Mouse (Mus musculus): ENCODE results near the gene Git1. TPM values are rescaled to one million over a fixed set of nuclear protein-coding genes. Genes with fewer than 3 reads are reported as not detected.

Git1 gene
- polyA plus RNA-seq, 1 experiment from 2014 or later = 14.1 TPM

DNA sequence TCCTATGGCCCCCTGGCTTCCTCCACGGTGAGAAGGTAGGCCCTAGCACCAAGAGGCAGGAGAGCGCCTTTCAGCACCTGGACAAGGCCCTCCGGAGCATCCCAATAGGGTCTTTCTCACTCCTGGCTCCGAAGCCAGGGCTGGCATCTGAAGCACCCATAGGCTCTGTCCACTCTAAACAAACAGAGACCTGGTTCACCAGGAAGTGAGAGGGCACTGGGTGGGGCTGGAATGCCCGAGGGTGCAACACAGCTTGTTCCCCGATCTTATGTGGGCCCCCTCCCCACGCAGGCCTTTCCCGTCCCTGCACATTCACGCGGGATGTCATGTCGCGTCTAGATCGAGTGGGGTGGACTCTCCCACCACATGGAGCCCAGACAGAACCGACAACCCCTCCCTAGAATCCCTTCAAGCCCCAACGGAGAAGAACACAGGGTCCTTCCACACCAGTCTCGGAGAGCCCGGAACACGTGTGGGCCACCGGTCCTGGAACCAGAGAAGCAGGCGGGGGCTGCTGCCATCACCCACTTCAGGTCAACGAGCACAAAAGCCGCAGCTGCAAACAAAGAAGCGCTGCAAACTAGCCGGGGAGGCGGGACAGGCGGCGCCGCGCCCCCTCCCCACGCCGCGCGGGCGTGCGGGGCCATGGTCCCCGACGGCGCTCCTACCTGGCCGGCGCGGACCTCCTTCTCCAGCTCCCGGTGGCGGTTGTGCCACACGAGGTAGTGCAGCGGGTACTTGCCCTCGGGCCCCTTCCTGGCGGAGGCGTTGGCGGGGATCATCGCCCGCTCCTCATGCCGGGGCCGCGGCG is 4.4 kb upstream of the Git1 start:
- Histone ChIP-seq H3K9me3 (ENCODE audit: control insufficient read depth, low read length) (no peaks in the 10 kb centered on the region), H3K27ac (ENCODE audit: low read depth, low read length) (no peak overlapping the region), H3K9ac (ENCODE audit: low read depth, low read length) (peak overlapping the region; percentile 79), H3K36me3 (ENCODE audit: control insufficient read depth, insufficient read depth, low read length) (no peaks in the 10 kb centered on the region), H3K4me3 (ENCODE audit: low read depth, low read length) (peak overlapping the region; percentile 89), H3K4me2 (peak overlapping the region; percentile 98), H3K27me3 (replicated peaks; ENCODE audit: control insufficient read depth, insufficient read depth, low read length) (no peaks in the 10 kb centered on the region), H3K4me1 (replicated peaks; ENCODE audit: control insufficient read depth, insufficient read depth, low read length) (peaks cover 33% of the 10 kb centered on the region)
- 4% methylated on average over 55 of the region's 55 CpGs for WGBS
- no peak for ATAC-seq (replicated peaks; ENCODE audit: low FRiP score)
- no peak for DNase-seq (ENCODE audit: low spot score)

DNA sequence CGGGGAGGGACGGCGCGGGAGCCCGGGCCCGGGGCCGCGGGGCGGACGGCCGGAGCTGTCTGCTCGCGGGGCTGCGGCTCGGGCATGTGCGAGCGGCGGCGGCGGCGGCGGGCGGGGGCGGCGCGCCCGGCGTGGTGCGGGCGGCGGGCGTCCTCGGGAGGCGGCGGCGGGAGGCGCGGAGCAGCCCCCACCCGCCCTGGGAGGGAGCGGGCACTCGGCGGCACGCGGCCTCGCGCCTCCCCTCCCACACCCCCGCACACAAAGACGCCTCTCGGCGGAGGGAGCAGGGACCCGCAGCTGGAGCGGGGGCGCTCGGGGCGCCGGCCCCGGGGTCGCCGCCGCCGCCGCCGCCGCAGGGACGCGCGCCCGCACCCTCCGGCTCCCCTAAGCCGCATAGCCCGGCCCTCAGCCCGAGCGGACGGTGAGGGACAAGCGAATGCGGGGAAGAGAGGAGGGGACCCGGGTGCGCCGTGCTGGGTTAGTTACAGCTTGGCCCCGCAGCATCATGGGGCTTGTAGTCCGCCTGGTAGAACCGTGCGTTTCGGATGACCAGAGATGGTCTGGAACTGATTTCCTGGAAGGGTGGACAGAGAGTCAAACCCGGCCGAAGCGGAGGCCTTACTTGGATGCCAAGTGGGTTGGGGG is 3.6 kb upstream of the Git1 start, which contains the start of gene Ankrd13b:
Ankrd13b (minus strand) TSS at position 88 of the 645 bp plus-strand sequence.
- H3K9me3 ChIP-seq (ENCODE audit: control insufficient read depth, low read length) = no peaks in the 10 kb centered on the region
- no peaks in the 10 kb centered on the region for H3K27me3 ChIP-seq (replicated peaks; ENCODE audit: control insufficient read depth, insufficient read depth, low read length)
- no peaks in the 10 kb centered on the region for H3K36me3 ChIP-seq (ENCODE audit: control insufficient read depth, insufficient read depth, low read length)
- under 1% methylated on average over 50 of the region's 87 CpGs for WGBS
- H3K27ac ChIP-seq (ENCODE audit: low read depth, low read length) = no peak within 1 kb of the TSS
- DNase-seq (ENCODE audit: low spot score) (no peak), ATAC-seq (replicated peaks; ENCODE audit: low FRiP score) (no peak)
- peak within 1 kb of the TSS; percentile 79 for H3K9ac ChIP-seq (ENCODE audit: low read depth, low read length)
- peak within 1 kb of the TSS; percentile 89 for H3K4me3 ChIP-seq (ENCODE audit: low read depth, low read length)
- H3K4me2 ChIP-seq = peak within 1 kb of the TSS; percentile 98
- H3K4me1 ChIP-seq (replicated peaks; ENCODE audit: control insufficient read depth, insufficient read depth, low read length) = peaks cover 41% of the 10 kb centered on the region

DNA sequence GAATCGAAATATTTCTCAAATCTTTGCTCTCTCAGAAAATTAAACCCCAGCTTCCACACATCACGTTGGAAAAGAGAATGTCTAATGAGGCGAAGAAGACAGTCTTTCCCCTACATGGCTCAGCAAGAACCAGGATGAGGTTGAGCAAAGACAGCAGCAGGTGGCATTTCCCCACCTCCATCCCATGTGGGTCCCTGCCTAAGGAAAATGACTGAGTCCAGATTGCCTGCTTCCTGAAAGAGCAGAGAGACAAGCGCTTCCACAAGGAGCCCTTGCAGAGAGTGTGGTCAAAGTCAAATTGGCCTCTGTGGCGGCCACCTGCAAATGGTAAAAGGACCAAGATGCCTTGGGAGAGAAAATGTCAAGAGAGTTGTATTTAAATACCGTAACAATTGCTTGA is 2.9 kb upstream of the Git1 start:
- H3K27me3 ChIP-seq (replicated peaks; ENCODE audit: control insufficient read depth, insufficient read depth, low read length) = no peaks in the 10 kb centered on the region
- DNase-seq (ENCODE audit: low spot score) = no peak
- no peak for ATAC-seq (replicated peaks; ENCODE audit: low FRiP score)
- peak overlapping the region; percentile 98 for H3K4me2 ChIP-seq
- peaks cover 45% of the 10 kb centered on the region for H3K4me1 ChIP-seq (replicated peaks; ENCODE audit: control insufficient read depth, insufficient read depth, low read length)
- H3K27ac ChIP-seq (ENCODE audit: low read depth, low read length) = no peak overlapping the region
- H3K9me3 ChIP-seq (ENCODE audit: control insufficient read depth, low read length) = no peaks in the 10 kb centered on the region
- H3K9ac ChIP-seq (ENCODE audit: low read depth, low read length) = no peak overlapping the region; the same call in 1 of the 2 replicates
- H3K4me3 ChIP-seq (ENCODE audit: low read depth, low read length) = no peak overlapping the region
- WGBS = 71% methylated on average over 6 of the region's 6 CpGs
- H3K36me3 ChIP-seq (ENCODE audit: control insufficient read depth, insufficient read depth, low read length) = no peaks in the 10 kb centered on the region

GRCm38 (mm10) chr11:77491123-77491501 is 2.2 kb upstream of the Git1 start:
- Histone ChIP-seq H3K9ac (ENCODE audit: low read depth, low read length) (peak overlapping the region; percentile 91), H3K4me3 (ENCODE audit: low read depth, low read length) (peak overlapping the region; percentile 93), H3K27me3 (replicated peaks; ENCODE audit: control insufficient read depth, insufficient read depth, low read length) (no peaks in the 10 kb centered on the region), H3K9me3 (ENCODE audit: control insufficient read depth, low read length) (no peaks in the 10 kb centered on the region), H3K4me1 (replicated peaks; ENCODE audit: control insufficient read depth, insufficient read depth, low read length) (peaks cover 50% of the 10 kb centered on the region), H3K36me3 (ENCODE audit: control insufficient read depth, insufficient read depth, low read length) (no peaks in the 10 kb centered on the region), H3K27ac (ENCODE audit: low read depth, low read length) (peak overlapping the region; percentile 91), H3K4me2 (peak overlapping the region; percentile 98)
- ATAC-seq (replicated peaks; ENCODE audit: low FRiP score) (peak; percentile 62), DNase-seq (ENCODE audit: low spot score) (peak; percentile 95)
- 0% methylated on average over 13 of the region's 13 CpGs for WGBS

DNA sequence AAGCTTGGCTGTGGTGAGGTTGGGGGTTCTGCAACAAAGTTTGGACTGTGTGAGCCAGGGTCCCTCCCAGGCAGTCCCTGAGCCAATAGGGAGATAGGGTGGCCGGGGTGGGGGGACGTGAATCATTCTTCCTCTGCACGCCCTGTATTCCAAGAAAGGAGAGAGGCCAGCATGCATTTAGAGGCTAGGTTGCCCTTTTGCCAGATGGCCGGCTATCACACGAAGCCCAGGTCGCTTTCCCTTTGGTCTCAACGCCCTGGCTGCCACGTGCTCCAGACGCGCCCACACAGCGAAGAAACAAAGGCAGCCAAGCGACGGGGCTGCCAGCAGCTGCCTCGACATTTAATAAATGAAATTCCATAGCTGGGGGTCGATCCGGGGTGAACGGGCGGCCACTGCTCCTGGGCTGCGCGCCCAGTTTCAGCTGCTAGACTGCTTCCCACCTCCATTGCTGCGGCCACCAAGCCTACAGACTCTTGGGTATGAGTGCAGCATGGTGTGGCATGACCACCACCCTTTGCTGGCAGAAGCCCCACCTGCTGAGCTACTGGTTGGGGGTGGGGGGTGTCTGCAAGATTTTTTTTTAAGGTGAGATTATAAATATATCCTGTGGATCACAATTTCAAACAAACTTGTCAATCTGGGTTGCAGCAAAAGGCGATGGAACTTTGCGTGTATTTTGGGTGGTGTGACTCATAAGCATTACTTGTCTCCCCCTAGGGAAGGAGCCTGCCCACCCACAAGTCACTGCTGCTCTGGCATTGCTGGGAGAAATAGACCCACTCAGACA is 1.7 kb upstream of the Git1 start:
- Histone ChIP-seq H3K27ac (ENCODE audit: low read depth, low read length) (peak overlapping the region; percentile 91), H3K27me3 (replicated peaks; ENCODE audit: control insufficient read depth, insufficient read depth, low read length) (no peaks in the 10 kb centered on the region), H3K9me3 (ENCODE audit: control insufficient read depth, low read length) (no peaks in the 10 kb centered on the region), H3K36me3 (ENCODE audit: control insufficient read depth, insufficient read depth, low read length) (no peaks in the 10 kb centered on the region), H3K9ac (ENCODE audit: low read depth, low read length) (peak overlapping the region; percentile 91), H3K4me3 (ENCODE audit: low read depth, low read length) (peak overlapping the region; percentile 93), H3K4me1 (replicated peaks; ENCODE audit: control insufficient read depth, insufficient read depth, low read length) (peaks cover 53% of the 10 kb centered on the region), H3K4me2 (peak overlapping the region; percentile 98)
- DNase-seq (ENCODE audit: low spot score) (no peak), ATAC-seq (replicated peaks; ENCODE audit: low FRiP score) (peak; percentile 48)
- under 1% methylated on average over 23 of the region's 23 CpGs for WGBS

GRCm38 (mm10) chr11:77492311-77492871 is 971 bp upstream of the Git1 start:
- Histone ChIP-seq H3K27me3 (replicated peaks; ENCODE audit: control insufficient read depth, insufficient read depth, low read length) (no peaks in the 10 kb centered on the region), H3K9me3 (ENCODE audit: control insufficient read depth, low read length) (no peaks in the 10 kb centered on the region), H3K4me3 (ENCODE audit: low read depth, low read length) (peak overlapping the region; percentile 93), H3K4me1 (replicated peaks; ENCODE audit: control insufficient read depth, insufficient read depth, low read length) (peaks cover 60% of the 10 kb centered on the region), H3K4me2 (peak overlapping the region; percentile 98), H3K36me3 (ENCODE audit: control insufficient read depth, insufficient read depth, low read length) (no peaks in the 10 kb centered on the region), H3K27ac (ENCODE audit: low read depth, low read length) (peak overlapping the region; percentile 91), H3K9ac (ENCODE audit: low read depth, low read length) (peak overlapping the region; percentile 91)
- under 1% methylated on average over 13 of the region's 18 CpGs for WGBS
- DNase-seq (ENCODE audit: low spot score) (no peak), ATAC-seq (replicated peaks; ENCODE audit: low FRiP score) (peak; percentile 1; the same call in 1 of the 2 replicates)

DNA sequence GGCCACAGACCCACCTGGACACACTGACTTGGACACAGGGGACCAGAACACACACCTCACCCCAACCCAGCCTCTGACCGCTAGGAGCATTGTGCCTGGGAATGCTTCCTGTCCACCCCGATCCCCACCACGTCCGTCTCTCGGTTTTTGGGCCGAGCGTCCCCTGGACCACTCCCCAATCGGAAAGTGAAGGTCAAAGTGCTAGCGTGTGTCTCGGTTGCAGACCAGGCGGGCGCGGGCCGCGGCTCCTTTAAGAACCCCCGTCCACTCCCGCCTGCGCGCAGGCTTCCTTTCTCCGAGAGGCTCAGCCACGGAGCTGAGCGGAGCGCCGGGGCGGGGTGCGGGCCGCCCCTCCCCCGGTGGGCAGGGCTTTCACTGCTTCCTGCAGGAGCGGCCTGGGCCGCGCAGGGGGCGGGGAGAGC is 440 bp upstream of the Git1 start:
- Histone ChIP-seq H3K9ac (ENCODE audit: low read depth, low read length) (peak overlapping the region; percentile 91), H3K36me3 (ENCODE audit: control insufficient read depth, insufficient read depth, low read length) (no peaks in the 10 kb centered on the region), H3K9me3 (ENCODE audit: control insufficient read depth, low read length) (no peaks in the 10 kb centered on the region), H3K27ac (ENCODE audit: low read depth, low read length) (peak overlapping the region; percentile 91), H3K4me3 (ENCODE audit: low read depth, low read length) (peak overlapping the region; percentile 93), H3K27me3 (replicated peaks; ENCODE audit: control insufficient read depth, insufficient read depth, low read length) (no peaks in the 10 kb centered on the region), H3K4me2 (peak overlapping the region; percentile 98), H3K4me1 (replicated peaks; ENCODE audit: control insufficient read depth, insufficient read depth, low read length) (peaks cover 65% of the 10 kb centered on the region)
- DNase-seq (ENCODE audit: low spot score) (peak; percentile 92), ATAC-seq (replicated peaks; ENCODE audit: low FRiP score) (peak; percentile 81)
- under 1% methylated on average over 32 of the region's 32 CpGs for WGBS

GRCm38 (mm10) chr11:77494344-77494676 is 948 bp downstream of the Git1 start:
- peaks cover 59% of the 10 kb centered on the region for H3K4me1 ChIP-seq (replicated peaks; ENCODE audit: control insufficient read depth, insufficient read depth, low read length)
- H3K4me2 ChIP-seq = peak overlapping the region; percentile 98
- 29% methylated on average over 4 of the region's 4 CpGs for WGBS
- H3K27me3 ChIP-seq (replicated peaks; ENCODE audit: control insufficient read depth, insufficient read depth, low read length) = no peaks in the 10 kb centered on the region
- H3K9me3 ChIP-seq (ENCODE audit: control insufficient read depth, low read length) = no peaks in the 10 kb centered on the region
- H3K9ac ChIP-seq (ENCODE audit: low read depth, low read length) = peak overlapping the region; percentile 91
- H3K36me3 ChIP-seq (ENCODE audit: control insufficient read depth, insufficient read depth, low read length) = peaks cover 2% of the 10 kb centered on the region
- H3K4me3 ChIP-seq (ENCODE audit: low read depth, low read length) = peak overlapping the region; percentile 93
- peak overlapping the region; percentile 91 for H3K27ac ChIP-seq (ENCODE audit: low read depth, low read length)
- DNase-seq (ENCODE audit: low spot score) (no peak), ATAC-seq (replicated peaks; ENCODE audit: low FRiP score) (no peak)

Data from liver, embryonic 11.5 days (tissue).